Mouse (Mus musculus): ENCODE results near the gene Mns1. TPM values are rescaled to one million over a fixed set of nuclear protein-coding genes. Genes with fewer than 3 reads are reported as not detected.

Gene Mns1
- polyA plus RNA-seq, 1 experiment, result 7.4 TPM

- DNase-seq, result no peak
- H3K4me3 ChIP-seq (ENCODE audit: control insufficient read depth, insufficient read depth, low read length), result no peak overlapping the region
- peaks cover 17% of the 10 kb centered on the region for H3K36me3 ChIP-seq (ENCODE audit: control insufficient read depth, insufficient read depth, low read length)
- H3K27me3 ChIP-seq (ENCODE audit: control insufficient read depth, insufficient read depth, low read length), result no peaks in the 10 kb centered on the region
- WGBS, result 100% methylated on average over 1 of the region's 1 CpGs
- no peak overlapping the region for H3K27ac ChIP-seq (ENCODE audit: control insufficient read depth, insufficient read depth, low read length)
- TF ChIP-seq POLR2A (IDR thresholded peaks at IDR 0.05; ENCODE audit: control insufficient read depth, extremely low read depth, insufficient read depth, low read length, poor library complexity), result no peak
- no peak for TF ChIP-seq CTCF (IDR thresholded peaks at IDR 0.05; ENCODE audit: borderline replicate concordance, control insufficient read depth, extremely low read depth, insufficient read depth, low read length, poor library complexity)
- peaks cover 14% of the 10 kb centered on the region for H3K4me1 ChIP-seq (replicated peaks; ENCODE audit: control insufficient read depth, insufficient read depth, low read length)
Measured at GRCm38 (mm10) chr9:72464806-72465205, 27.0 kb downstream of the Mns1 start.

GRCm38 (mm10) chr9:72465754-72466181, 28.0 kb downstream of the Mns1 start:
- Histone ChIP-seq H3K27me3 (ENCODE audit: control insufficient read depth, insufficient read depth, low read length) (no peaks in the 10 kb centered on the region), H3K4me1 (replicated peaks; ENCODE audit: control insufficient read depth, insufficient read depth, low read length) (peaks cover 14% of the 10 kb centered on the region), H3K27ac (ENCODE audit: control insufficient read depth, insufficient read depth, low read length) (peak overlapping the region; percentile 85), H3K36me3 (ENCODE audit: control insufficient read depth, insufficient read depth, low read length) (peaks cover 8% of the 10 kb centered on the region; the same call in 1 of the 2 replicates), H3K4me3 (ENCODE audit: control insufficient read depth, insufficient read depth, low read length) (no peak overlapping the region)
- TF ChIP-seq CTCF (IDR thresholded peaks at IDR 0.05; ENCODE audit: borderline replicate concordance, control insufficient read depth, extremely low read depth, insufficient read depth, low read length, poor library complexity) (no peak), POLR2A (IDR thresholded peaks at IDR 0.05; ENCODE audit: control insufficient read depth, extremely low read depth, insufficient read depth, low read length, poor library complexity) (no peak)
- 3% methylated on average over 4 of the region's 4 CpGs for WGBS
- DNase-seq, result peak; percentile 30

DNA sequence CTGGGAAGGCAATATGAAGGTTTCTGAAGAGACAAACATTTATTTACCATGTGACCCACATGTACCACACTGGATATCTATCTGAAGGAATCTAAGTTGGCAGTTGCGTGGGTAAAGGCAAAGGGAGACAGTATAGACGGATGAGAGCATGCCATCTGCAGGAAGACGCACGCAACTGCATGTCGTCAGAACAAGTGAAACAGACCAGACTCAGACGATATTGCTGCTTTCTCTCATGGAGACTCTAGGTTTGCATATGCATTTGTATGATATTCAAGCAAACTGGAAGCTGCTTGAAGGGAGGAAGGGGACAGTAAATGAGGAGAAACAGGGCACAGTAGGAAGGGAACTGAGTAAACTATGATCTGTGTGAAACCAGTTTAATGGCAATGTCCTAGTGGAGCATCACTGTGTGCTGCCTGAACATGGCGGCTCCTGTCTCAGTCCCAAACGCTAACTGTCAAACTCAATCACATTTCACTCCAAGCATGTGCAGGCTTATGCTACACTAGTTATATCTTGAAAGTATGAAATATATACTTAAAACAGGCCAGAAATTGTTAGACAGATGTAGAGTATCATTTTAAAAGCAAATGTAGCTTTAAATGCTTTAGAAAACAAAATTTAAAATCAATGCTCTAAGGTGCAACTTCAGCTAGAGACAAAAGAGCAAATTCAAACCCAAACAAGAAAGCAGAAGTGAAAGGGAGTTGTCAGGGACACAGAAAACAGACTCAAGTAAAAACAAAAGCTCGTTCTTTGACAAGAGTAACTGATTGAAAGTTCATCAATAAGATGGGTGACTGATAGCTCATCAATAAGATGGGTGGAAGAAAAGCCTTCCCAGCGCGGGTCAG, 30.0 kb downstream of the Mns1 start:
- H3K27ac ChIP-seq (ENCODE audit: control insufficient read depth, insufficient read depth, low read length), result no peak overlapping the region
- peaks cover 14% of the 10 kb centered on the region for H3K4me1 ChIP-seq (replicated peaks; ENCODE audit: control insufficient read depth, insufficient read depth, low read length)
- TF ChIP-seq POLR2A (IDR thresholded peaks at IDR 0.05; ENCODE audit: control insufficient read depth, extremely low read depth, insufficient read depth, low read length, poor library complexity) (no peak), CTCF (IDR thresholded peaks at IDR 0.05; ENCODE audit: borderline replicate concordance, control insufficient read depth, extremely low read depth, insufficient read depth, low read length, poor library complexity) (no peak)
- no peaks in the 10 kb centered on the region for H3K27me3 ChIP-seq (ENCODE audit: control insufficient read depth, insufficient read depth, low read length)
- H3K4me3 ChIP-seq (ENCODE audit: control insufficient read depth, insufficient read depth, low read length), result no peak overlapping the region
- 45% methylated on average over 11 of the region's 11 CpGs for WGBS
- no peaks in the 10 kb centered on the region for H3K36me3 ChIP-seq (ENCODE audit: control insufficient read depth, insufficient read depth, low read length)
- peak; percentile 68 for DNase-seq

DNA sequence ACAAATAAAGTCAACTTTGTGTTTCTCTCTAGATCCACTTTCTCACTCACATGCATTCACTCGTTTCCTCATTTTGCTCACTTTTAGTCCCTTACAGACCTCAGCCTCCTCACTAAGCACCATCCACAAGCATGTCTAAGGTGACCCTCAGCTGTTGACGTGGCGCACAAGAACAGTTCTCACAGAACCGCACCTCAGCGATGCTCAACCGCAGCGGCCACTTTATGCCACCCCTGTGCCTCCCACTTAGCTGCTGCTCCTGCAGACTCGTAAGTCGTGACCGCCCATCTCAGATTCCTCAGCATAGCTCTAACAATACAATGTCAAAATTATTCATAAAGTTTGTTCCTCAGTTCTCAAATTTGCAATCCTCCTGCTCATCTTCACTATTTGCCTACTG, 30.8 kb downstream of the Mns1 start:
- H3K4me1 ChIP-seq (replicated peaks; ENCODE audit: control insufficient read depth, insufficient read depth, low read length), result peaks cover 14% of the 10 kb centered on the region
- 0 out of 2 replicates have a peak, but pooled peaks cover 8% of the 10 kb centered on the region for H3K36me3 ChIP-seq (ENCODE audit: control insufficient read depth, insufficient read depth, low read length)
- no peak overlapping the region for H3K27ac ChIP-seq (ENCODE audit: control insufficient read depth, insufficient read depth, low read length)
- 92% methylated on average over 10 of the region's 10 CpGs for WGBS
- TF ChIP-seq CTCF (IDR thresholded peaks at IDR 0.05; ENCODE audit: borderline replicate concordance, control insufficient read depth, extremely low read depth, insufficient read depth, low read length, poor library complexity) (no peak), POLR2A (IDR thresholded peaks at IDR 0.05; ENCODE audit: control insufficient read depth, extremely low read depth, insufficient read depth, low read length, poor library complexity) (no peak)
- no peak for DNase-seq
- H3K4me3 ChIP-seq (ENCODE audit: control insufficient read depth, insufficient read depth, low read length), result no peak overlapping the region
- no peaks in the 10 kb centered on the region for H3K27me3 ChIP-seq (ENCODE audit: control insufficient read depth, insufficient read depth, low read length)

- peaks cover 12% of the 10 kb centered on the region for H3K4me1 ChIP-seq (replicated peaks; ENCODE audit: control insufficient read depth, insufficient read depth, low read length)
- 97% methylated on average over 1 of the region's 1 CpGs for WGBS
- no peaks in the 10 kb centered on the region for H3K27me3 ChIP-seq (ENCODE audit: control insufficient read depth, insufficient read depth, low read length)
- no peak for TF ChIP-seq CTCF (IDR thresholded peaks at IDR 0.05; ENCODE audit: borderline replicate concordance, control insufficient read depth, extremely low read depth, insufficient read depth, low read length, poor library complexity)
- TF ChIP-seq POLR2A (IDR thresholded peaks at IDR 0.05; ENCODE audit: control insufficient read depth, extremely low read depth, insufficient read depth, low read length, poor library complexity), result no peak
- H3K4me3 ChIP-seq (ENCODE audit: control insufficient read depth, insufficient read depth, low read length), result no peak overlapping the region
- no peak for DNase-seq
- 0 out of 2 replicates have a peak, but pooled peaks cover 9% of the 10 kb centered on the region for H3K36me3 ChIP-seq (ENCODE audit: control insufficient read depth, insufficient read depth, low read length)
- H3K27ac ChIP-seq (ENCODE audit: control insufficient read depth, insufficient read depth, low read length), result no peak overlapping the region
Measured at GRCm38 (mm10) chr9:72469851-72470250, 32.0 kb downstream of the Mns1 start.

DNA sequence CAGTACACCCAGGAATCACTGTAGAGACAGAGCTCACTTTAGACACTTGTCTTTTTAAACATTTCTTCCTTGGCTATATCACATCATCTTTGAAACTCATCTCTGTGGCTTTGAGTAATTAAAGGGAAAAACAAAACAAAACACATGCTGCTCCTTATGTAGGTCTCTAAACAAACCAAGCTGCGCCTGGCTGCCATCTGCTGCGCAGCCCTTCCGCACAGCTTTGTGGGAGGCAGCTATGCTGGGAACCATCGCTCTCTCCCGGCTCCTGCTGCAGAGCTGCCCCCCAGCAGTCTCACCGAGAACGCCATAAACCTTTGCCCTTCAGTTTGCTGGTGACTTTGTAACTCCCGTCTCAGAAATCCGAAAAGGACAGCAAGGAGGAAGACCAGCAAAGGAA, 37.7 kb downstream of the Mns1 start:
- no peak overlapping the region for H3K27ac ChIP-seq (ENCODE audit: control insufficient read depth, insufficient read depth, low read length)
- TF ChIP-seq POLR2A (IDR thresholded peaks at IDR 0.05; ENCODE audit: control insufficient read depth, extremely low read depth, insufficient read depth, low read length, poor library complexity) (no peak), CTCF (IDR thresholded peaks at IDR 0.05; ENCODE audit: borderline replicate concordance, control insufficient read depth, extremely low read depth, insufficient read depth, low read length, poor library complexity) (no peak)
- no peak overlapping the region for H3K4me3 ChIP-seq (ENCODE audit: control insufficient read depth, insufficient read depth, low read length)
- H3K27me3 ChIP-seq (ENCODE audit: control insufficient read depth, insufficient read depth, low read length), result no peaks in the 10 kb centered on the region
- DNase-seq, result no peak
- peaks cover 18% of the 10 kb centered on the region for H3K36me3 ChIP-seq (ENCODE audit: control insufficient read depth, insufficient read depth, low read length)
- 99% methylated on average over 9 of the region's 9 CpGs for WGBS
- H3K4me1 ChIP-seq (replicated peaks; ENCODE audit: control insufficient read depth, insufficient read depth, low read length), result peaks cover 9% of the 10 kb centered on the region
